Mouse (Mus musculus) cerebellum, adult 2 months (tissue): ENCODE measurements at regions not wholly inside any gene's neighbourhood (a gene's known extent, or its start where the extent isn't known, plus 50 kb on each side); places are given as distances from the start of the nearest gene placed in this dataset.

ENCODE experiments used
- DNase-seq, 2 experiments: peaks; one replicate each; pipeline ENCODE4 v3.0.0; 2021
- H3K27ac ChIP-seq: fragments of 200-500 bp; 2 replicates; pipeline ENCODE4 v1.5.1; 2012; ENCODE audit warnings: low read length, control low read depth, inconsistent platforms; ENCODE audit not compliant: insufficient read depth
- H3K27me3 ChIP-seq: fragments of 200-500 bp; 2 replicates; pipeline ENCODE4 v1.6.1; 2012; ENCODE audit warnings: inconsistent platforms, mild to moderate bottlenecking, low read length, moderate library complexity; ENCODE audit not compliant: control insufficient read depth, insufficient read depth
- H3K4me1 ChIP-seq: fragments of 200-500 bp; 2 replicates; pipeline ENCODE4 v1.6.1; 2011; ENCODE audit warnings: low read length; ENCODE audit not compliant: control insufficient read depth, insufficient read depth
- H3K4me3 ChIP-seq: fragments of 200-500 bp; replicated peaks from 2 replicates; pipeline ENCODE3; 2011; ENCODE audit warnings: mild to moderate bottlenecking, low read depth, low read length, control low read depth; ENCODE audit not compliant: insufficient read depth
- CTCF ChIP-seq: fragments of 200-500 bp; IDR thresholded peaks from 2 replicates; pipeline ENCODE4 v1.5.1; 2011; ENCODE audit warnings: low read depth, mild to moderate bottlenecking, control low read depth, low read length, moderate library complexity, borderline replicate concordance; ENCODE audit not compliant: insufficient read depth
- POLR2A ChIP-seq: fragments of 200-500 bp; IDR thresholded peaks from 2 replicates; pipeline ENCODE4 v1.6.1; 2011; ENCODE audit warnings: low read length, control low read depth, borderline replicate concordance; ENCODE audit not compliant: insufficient read depth
- WGBS: fragments of 180-500 bp; shearing (Covaris S2); methylation state at CpG from one replicate; pipeline ENCODE4 v1.1.7; 2018; 5-methylcytosine and 5-hydroxymethylcytosine counted together

GRCm38 (mm10) chr5:119057813-119058212 lies 497.3 kb downstream of the Med13l start:
- 92% methylated on average over 4 of the region's 4 CpGs for WGBS
- DNase-seq: no peak
- Histone ChIP-seq H3K27me3 (no peaks in the 10 kb centered on the region), H3K27ac (no peak overlapping the region), H3K4me1 (peaks cover 3% of the 10 kb centered on the region; the same call in 1 of the 2 replicates), H3K4me3 (no peak overlapping the region)
- TF ChIP-seq CTCF: no peak
- no peak for TF ChIP-seq POLR2A

GRCm38 (mm10) chr5:119058231-119058851 lies 497.9 kb downstream of the Med13l start:
- TF ChIP-seq CTCF: no peak
- no peak for TF ChIP-seq POLR2A
- H3K4me3 ChIP-seq: no peak overlapping the region
- H3K4me1 ChIP-seq: peaks cover 3% of the 10 kb centered on the region; the same call in 1 of the 2 replicates
- no peak overlapping the region for H3K27ac ChIP-seq
- no peaks in the 10 kb centered on the region for H3K27me3 ChIP-seq
- 85% methylated on average over 10 of the region's 10 CpGs for WGBS
- DNase-seq: no peak

GRCm38 (mm10) chr5:119059223-119059622 lies 498.7 kb downstream of the Med13l start:
- WGBS: 92% methylated on average over 2 of the region's 2 CpGs
- H3K27me3 ChIP-seq: no peaks in the 10 kb centered on the region
- TF ChIP-seq CTCF (no peak), POLR2A (no peak)
- H3K4me1 ChIP-seq: peaks cover 3% of the 10 kb centered on the region; the same call in 1 of the 2 replicates
- H3K27ac ChIP-seq: no peak overlapping the region
- H3K4me3 ChIP-seq: no peak overlapping the region
- DNase-seq: no peak

GRCm38 (mm10) chr5:119060886-119061285 lies 500.4 kb downstream of the Med13l start:
- DNase-seq: no peak
- no peak overlapping the region for H3K27ac ChIP-seq
- no peak overlapping the region for H3K4me3 ChIP-seq
- H3K4me1 ChIP-seq: no peaks in the 10 kb centered on the region
- WGBS: 46% methylated on average over 4 of the region's 4 CpGs
- H3K27me3 ChIP-seq: no peaks in the 10 kb centered on the region
- TF ChIP-seq CTCF: no peak
- TF ChIP-seq POLR2A: no peak

GRCm38 (mm10) chr5:119062478-119062877 lies 502.0 kb downstream of the Med13l start:
- Histone ChIP-seq H3K4me1 (no peaks in the 10 kb centered on the region), H3K27ac (no peak overlapping the region), H3K27me3 (no peaks in the 10 kb centered on the region), H3K4me3 (no peak overlapping the region)
- no peak for DNase-seq
- TF ChIP-seq POLR2A (no peak), CTCF (no peak)
- 80% methylated on average over 11 of the region's 11 CpGs for WGBS

- 79% methylated on average over 6 of the region's 6 CpGs for WGBS
- H3K27me3 ChIP-seq: no peaks in the 10 kb centered on the region
- no peak overlapping the region for H3K4me3 ChIP-seq
- DNase-seq: no peak
- H3K4me1 ChIP-seq: no peaks in the 10 kb centered on the region
- TF ChIP-seq POLR2A: no peak
- no peak for TF ChIP-seq CTCF
- no peak overlapping the region for H3K27ac ChIP-seq
These were observed 506.2 kb downstream of the Med13l start for GRCm38 (mm10) chr5:119066666-119067065.

GRCm38 (mm10) chr5:119069765-119070333 lies 509.4 kb downstream of the Med13l start:
- H3K4me3 ChIP-seq: no peak overlapping the region
- no peak for DNase-seq
- no peaks in the 10 kb centered on the region for H3K4me1 ChIP-seq
- TF ChIP-seq POLR2A: no peak
- TF ChIP-seq CTCF: no peak
- no peak overlapping the region for H3K27ac ChIP-seq
- WGBS: 83% methylated on average over 10 of the region's 10 CpGs
- H3K27me3 ChIP-seq: no peaks in the 10 kb centered on the region

- H3K4me3 ChIP-seq: no peak overlapping the region
- no peak for DNase-seq
- no peaks in the 10 kb centered on the region for H3K27me3 ChIP-seq
- TF ChIP-seq CTCF (no peak), POLR2A (no peak)
- H3K27ac ChIP-seq: no peak overlapping the region
- no peaks in the 10 kb centered on the region for H3K4me1 ChIP-seq
- WGBS: 93% methylated on average over 14 of the region's 14 CpGs
These were observed 512.2 kb downstream of the Med13l start for GRCm38 (mm10) chr5:119072712-119073111.
